Mouse (Mus musculus) heart, postnatal 14 days (tissue): ENCODE measurements around the gene Kcnk10. TPM values are rescaled to one million over a fixed set of nuclear protein-coding genes. Genes with fewer than 3 reads are reported as not detected.
"Not testable (repeated sequence)": the region's sequence is repeated elsewhere in the genome, so short reads cannot be mapped to it uniquely, and the experiment has no call there.

Experiments
- DNase-seq, 2 experiments: peaks; one replicate each; pipeline ENCODE4 v3.0.0; 2021 to 2022
- intact Hi-C: fragments of 180-260 bp; cut with DNase I; formaldehyde crosslinking; loops from one replicate; pipeline ENCODE4 v1.15.1; 2025
- long read RNA-seq, 2 experiments: library from polyadenylated mRNA; stranded (forward); transcript quantifications; one replicate each; pipeline ENCODE4 v2.0.0; 2021
- total RNA-seq, 2 experiments: library from RNA; stranded (reverse); gene quantifications; 2 replicates each; pipeline ENCODE4 v1.2.3; 2021

The Kcnk10 gene
- not detected for total RNA-seq
- long read RNA-seq, experiment 1: 0 reads
- long read RNA-seq, experiment 2: 0 reads

DNA sequence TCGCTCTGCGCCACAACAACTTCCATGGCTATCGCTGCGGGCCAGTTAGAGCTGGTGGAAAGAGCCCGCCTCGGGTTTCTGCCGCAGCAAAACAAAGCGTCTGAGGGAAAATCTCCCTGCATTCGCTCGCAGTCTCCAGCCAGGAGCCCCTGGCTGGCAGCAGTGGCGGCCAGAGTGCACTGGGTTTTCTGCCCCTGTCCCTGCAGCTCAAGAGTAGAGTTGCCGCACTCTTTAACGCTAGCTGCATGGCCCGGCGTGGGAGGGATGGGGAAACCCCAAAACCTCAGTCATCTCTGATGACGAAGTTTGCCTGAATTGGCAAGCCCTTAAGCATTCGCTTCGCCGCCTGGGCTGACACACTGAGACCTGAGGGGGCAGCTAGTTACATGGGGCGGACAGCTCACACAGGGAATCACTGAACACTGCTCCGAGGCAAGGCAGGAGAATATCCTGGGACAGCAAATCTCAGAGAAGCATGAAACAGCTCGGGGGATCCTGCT, at the start of gene Kcnk10:
Gene Kcnk10, minus strand, starts transcription at position 450 of the 500 bp plus-strand sequence.
- DNase-seq: peak in 1 of 2 experiments; percentile 7
- intact Hi-C loops: no loop called here

DNA sequence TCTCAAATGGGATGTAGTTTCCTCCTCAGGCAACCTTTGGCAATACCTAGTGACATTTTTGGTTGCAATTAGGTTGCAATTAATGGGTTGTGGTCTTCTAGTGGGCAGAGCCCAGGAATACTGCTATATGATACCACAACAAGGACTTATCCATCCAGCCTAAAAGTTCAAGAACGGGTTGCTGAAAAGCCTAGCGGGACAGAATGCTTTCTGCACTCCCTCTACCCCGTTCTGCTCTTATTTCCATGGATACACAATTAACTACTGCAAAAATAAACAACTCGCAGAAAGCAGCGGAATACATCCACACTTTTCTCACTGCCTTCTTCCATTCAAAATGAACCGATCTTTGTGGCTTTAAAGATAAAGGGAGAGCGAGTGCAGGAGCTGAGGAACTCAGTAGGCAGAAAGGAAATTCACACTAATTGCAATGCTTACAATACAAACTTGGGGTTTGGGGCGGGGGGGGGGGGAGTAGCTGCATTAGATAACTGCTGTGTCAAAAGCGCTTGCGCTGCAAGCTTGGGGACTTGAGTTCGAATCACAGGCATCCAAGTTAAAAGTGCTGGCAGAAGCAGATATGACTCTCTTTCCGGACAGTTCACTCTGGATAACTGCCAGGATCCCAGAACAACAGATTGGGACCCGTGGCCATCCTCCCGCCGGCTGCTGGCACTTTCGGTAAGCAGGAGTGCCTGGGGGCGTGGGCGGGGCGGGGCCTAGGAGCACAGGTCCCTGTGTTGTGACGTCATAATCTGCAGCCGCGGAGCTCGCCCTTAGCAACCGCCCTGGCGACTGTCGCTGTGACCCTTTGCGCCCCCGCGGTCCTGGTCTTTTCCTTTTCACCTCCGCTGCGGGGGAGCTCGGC, 49.5 kb upstream of the Kcnk10 start, which contains the start of gene Spata7:
Gene Spata7, plus strand, starts transcription at position 766 of the 868 bp plus-strand sequence.
- intact Hi-C loops: loop anchor here (10.0 kb wide), 2 partner anchors 303 to 343 kb away; no protein-coding TSS in a partner anchor
- DNase-seq: peak; percentile 78 to 82

DNA sequence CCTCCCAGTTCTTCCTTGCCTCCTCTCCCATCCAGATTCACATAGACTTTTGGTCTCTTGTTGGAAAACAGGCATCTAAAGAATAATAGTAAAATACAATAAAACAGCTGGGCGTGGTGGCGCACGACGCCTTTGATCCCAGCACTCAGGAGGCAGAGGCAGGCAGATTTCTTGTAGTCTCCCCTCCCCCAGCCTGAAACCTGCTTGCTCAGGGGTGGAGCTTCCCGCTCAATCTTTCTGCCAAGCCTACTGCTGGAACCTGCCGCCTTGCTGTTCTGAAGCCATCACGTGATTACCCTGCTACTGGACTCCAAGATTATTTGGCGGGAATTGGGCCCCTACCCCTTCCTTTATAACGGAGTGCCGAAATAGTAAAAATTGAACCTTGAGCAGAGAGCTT, 45.2 kb upstream of the Kcnk10 start:
- DNase-seq: not testable (repeated sequence)
- intact Hi-C loops: loop anchor here (10.0 kb wide), 2 partner anchors 298 to 338 kb away; no protein-coding TSS in a partner anchor

DNA sequence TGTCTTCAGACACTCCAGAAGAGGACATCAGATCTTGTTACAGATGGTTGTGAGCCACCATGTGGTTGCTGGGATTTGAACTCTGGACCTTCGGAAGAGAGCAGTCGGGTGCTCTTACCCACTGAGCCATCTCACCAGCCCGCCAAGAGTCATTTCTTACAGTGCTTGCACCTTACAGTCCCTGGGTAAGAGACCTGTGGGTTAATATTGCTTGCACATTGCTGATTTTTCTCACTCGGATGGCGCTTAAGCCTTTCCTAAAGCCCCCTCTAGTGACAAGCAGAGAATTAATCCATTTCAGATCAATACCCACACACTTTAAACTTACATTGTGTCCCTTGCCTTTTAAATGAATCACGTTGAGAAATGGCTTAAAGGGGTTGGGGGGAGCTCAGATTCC, 42.8 kb upstream of the Kcnk10 start:
- intact Hi-C loops: loop anchor here (10.0 kb wide), 2 partner anchors 296 to 336 kb away; no protein-coding TSS in a partner anchor
- not testable (repeated sequence) for DNase-seq

DNA sequence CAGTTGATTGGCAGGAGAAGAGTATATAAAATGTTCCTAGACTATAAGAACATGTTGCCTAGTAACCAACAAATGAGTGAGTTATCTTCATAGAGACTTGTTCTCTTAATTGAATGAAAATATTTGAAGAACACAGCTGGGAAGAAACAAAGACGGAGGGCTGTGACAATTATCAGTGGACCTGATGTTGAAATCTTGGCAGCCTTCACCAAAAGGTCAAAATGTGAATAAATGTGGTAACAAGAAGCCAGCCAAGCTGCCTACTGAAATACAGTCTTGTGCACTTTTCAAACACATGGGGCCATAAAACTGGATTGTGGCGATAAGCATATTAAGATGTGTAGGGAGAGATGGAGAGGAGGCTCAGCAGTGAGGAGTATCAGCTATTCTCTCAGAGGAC, 41.4 kb upstream of the Kcnk10 start:
- no peak for DNase-seq
- intact Hi-C loops: no loop called here

DNA sequence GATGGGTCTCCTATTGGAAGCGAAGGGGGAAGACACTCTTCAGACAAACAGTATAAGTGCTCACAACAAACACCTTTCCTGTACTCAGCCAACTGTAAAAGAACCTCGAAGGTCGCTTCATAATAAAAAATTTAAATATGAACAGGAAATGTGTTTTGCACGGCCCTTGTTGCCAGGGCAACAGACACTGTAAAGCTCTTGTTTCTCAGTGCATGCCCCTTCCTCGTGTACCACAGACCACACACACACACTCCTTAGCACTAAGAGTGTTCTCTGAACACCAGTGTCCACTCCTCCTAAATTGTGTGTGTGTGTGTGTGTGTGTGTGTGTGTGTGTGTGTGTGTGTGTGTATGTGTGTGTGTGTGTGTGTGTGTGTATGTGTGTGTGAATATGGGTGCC, 37.6 kb upstream of the Kcnk10 start:
- DNase-seq: no peak
- intact Hi-C loops: no loop called here

DNA sequence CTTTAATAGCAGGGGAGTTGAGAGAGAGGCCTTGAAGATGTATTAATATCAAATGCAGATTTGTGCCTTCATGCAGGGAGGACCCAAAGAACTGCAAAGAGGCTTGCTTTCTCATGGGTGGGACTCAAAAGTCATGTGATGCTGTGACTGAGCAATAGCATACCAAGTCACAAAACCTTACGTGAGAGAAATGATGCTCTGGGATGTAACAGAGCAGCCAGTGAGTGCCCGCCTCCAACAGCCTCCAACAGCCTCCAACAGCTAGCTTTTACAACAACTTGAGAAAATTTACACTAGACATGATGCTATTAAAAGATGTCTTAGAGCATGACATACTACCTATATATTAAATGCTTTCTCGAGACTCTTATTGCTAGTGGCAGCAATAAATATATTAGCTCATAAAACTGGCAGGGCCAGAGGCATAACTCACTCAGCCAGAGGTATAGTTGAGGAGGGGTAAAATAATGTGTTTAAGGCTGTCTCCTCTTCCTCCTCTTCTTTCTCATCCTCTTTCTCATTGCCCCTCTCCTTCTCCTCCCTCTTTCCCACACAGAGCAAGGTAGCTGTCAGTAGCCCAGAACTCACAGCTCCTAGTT, 36.9 kb upstream of the Kcnk10 start:
- intact Hi-C loops: no loop called here
- no peak for DNase-seq

DNA sequence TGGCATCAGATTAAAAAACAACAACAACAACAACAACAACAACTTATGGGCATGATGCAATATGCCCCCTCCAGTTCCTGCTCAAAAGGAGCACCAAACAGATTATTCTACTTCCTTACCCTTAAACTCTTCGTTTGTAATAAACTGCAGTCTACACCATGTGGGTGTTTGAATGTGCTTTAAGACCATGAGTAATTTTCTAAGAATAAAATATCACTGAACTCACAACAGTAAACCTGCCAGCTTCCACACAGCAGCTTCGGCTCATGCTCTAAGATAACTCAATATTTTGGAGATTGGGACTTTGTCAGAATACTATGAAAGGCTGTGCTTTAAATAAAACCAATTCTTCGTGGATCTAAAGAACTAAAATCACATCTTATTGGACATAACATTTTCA, 32.2 kb upstream of the Kcnk10 start:
- no peak for DNase-seq
- intact Hi-C loops: no loop called here

DNA sequence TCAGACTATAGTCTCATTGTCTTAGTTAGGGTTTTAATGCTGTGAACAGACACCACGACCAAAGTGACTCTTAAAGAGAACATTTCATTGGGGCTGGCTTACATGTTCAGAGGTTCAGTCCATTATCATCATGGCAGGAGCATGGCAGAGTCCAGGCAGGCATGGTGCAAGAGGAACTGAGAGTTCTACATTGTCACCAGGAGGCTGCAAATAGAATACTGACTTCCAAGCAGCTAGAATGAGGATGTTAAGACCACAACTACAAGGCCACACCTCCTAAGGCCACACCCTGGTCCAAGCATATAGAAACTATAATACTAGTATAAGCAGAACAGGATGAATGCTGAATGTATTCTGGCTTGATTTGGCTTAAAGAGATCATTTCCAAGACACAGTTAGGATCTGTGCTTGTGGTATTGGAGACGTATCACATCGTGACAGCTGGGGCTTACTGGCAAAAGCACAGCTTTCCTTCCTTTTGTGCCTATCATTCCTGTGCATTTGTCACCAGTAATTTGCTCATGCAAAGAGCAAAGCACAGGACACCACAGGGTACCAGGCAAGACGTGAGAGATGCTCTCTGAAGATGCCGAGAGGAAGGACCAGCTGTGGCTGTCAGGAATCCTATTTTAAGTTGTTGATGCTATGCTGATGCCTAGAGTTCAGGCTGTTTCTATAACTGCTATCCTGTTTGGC, 28.6 kb upstream of the Kcnk10 start:
- no peak for DNase-seq
- intact Hi-C loops: no loop called here

DNA sequence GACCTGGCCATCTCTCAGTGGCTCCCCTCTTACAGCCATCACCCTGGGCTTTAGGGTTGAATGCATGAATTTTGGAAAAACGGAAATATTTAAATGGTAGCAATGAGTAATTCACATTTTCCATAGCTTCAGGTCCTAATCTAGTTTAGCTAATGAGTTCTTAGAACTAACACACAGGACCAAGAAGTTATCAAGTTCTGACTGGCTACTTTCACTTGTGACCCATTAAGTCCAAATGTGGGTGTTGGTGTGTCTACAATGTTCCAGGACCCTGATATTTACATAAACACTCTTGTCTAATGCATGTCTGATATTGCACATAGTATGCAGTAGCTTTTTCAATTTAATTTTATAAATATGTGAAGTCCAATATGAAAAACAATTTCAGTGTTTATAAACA, 27.2 kb upstream of the Kcnk10 start:
- intact Hi-C loops: no loop called here
- no peak for DNase-seq

DNA sequence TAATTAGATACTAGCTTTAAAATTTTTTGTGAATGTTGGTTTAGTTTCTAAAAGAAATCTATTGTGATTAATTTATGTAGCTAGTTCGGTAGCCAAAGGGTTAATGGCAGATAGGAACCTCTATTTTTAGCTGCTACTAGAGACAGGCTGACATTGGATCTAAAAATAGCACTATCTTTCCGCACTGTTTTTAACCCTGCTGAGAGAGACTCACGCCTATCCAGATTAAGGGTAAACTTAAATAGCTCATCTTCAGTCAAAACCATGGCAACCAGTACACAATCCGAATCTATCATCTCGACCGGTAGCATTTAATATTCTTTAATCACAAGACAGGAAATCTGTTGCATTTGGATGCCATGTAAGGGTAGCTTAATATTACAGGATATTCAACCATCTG, 24.0 kb upstream of the Kcnk10 start:
- DNase-seq: no peak

DNA sequence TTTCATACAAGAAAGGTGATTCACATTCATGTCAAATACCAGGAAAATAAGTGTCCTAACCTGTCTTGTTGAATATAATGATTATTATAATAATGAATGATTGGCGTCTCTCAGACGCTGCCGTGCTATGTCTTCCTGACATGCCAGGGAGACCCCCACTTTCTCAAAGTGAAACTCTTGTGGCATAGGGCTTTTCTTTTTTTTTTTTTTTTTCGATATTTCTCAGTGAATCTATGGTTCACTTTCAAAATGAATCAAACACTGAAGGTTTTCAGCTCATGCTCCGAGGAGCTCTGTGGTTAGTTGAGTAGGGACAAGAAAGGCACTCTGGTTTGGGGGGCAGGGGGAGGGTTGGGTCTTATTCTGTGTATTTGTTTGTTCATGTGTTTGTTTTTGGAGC, 22.8 kb upstream of the Kcnk10 start:
- intact Hi-C loops: no loop called here
- DNase-seq: no peak

More for the DNA sequence above, 24.0 kb upstream of the Kcnk10 start:
- intact Hi-C loops: no loop called here

DNA sequence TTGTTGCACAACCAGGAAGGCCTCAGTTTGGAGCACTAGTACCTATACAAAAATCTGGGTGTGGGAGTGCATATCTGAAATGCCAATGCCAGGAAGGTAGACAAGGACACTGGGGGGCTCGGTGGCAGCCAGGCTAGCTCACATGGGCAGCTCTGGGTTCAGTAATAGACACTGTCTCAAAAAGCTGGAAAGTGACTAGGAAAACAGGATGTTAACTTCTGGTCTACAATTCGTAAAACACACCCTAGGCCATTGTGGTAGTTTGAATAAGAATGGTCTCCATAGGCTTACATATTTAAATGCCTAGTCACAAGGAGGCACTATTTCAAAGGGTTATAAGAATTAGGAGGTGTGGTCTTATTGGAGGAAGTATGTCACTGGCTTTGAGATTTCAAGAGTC, 12.9 kb upstream of the Kcnk10 start:
- intact Hi-C loops: loop anchor here (10.0 kb wide), 1 partner anchor 266 kb away; no protein-coding TSS in a partner anchor
- no peak for DNase-seq

DNA sequence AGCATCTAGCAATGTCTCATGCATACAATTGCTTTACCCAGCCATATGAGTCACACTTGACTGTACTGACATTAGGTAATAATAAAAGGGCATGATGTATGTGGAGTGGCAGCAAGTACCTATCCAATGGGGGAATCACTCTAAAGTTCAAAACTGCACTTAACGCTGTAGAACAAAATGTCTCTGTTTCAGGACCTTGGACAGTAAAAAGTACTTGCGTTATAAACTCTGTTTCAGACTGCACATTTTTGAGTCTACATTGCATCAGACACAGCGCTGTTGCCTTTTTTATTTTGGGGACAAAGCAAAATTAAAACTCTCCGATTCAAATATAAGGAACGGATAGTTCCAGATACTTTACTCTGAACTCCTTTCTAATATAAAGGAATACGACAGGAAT, 10.5 kb upstream of the Kcnk10 start:
- intact Hi-C loops: no loop called here
- DNase-seq: no peak

DNA sequence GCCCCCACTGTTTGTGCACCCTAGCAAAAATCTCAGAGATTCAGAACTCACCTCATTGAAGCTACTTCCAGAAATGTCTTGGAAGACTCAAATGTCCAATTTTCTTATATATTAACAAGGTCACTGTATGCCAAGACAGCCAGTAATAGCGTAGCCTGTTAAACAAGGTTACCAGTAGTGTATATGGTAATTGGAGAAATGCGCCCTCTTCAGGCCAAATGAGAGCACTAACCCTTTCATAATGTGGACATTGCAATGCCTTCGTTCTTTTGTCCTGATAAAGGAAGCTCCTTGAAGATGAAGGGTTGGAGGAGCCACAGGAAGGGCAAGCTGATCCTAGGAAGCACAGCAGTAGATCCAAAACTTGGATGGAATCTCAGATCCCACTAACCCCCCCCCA, 7.2 kb upstream of the Kcnk10 start:
- intact Hi-C loops: no loop called here
- DNase-seq: no peak

DNA sequence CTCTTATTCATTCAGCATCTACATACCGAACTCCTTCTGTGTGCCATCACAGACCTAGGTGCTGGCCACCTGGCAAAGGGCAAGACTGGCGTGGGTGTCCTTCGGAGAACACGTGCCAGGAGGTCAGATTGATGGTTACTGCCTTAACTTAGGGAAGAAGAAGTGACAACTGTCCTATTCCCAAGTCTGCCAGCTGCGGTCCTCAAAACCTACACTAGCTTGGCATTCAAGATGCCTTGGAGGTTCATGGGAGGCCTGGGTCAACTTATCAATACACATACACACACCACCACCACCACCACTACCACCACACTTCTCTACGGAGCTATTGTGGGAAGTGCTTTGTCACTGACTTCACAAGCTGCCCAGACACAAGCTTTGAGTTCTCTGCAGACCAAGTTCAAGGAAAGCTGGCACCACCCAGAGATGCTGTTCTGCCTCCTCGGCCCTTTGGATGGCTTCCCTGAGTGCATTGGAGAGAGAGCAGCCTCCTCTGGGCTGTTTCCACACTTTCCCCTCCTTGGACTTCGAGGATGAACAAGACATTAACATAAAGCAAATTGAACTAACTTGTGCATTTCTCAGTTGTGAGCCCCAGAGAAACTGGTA, 2.1 kb downstream of the Kcnk10 start:
- intact Hi-C loops: no loop called here
- DNase-seq: no peak

DNA sequence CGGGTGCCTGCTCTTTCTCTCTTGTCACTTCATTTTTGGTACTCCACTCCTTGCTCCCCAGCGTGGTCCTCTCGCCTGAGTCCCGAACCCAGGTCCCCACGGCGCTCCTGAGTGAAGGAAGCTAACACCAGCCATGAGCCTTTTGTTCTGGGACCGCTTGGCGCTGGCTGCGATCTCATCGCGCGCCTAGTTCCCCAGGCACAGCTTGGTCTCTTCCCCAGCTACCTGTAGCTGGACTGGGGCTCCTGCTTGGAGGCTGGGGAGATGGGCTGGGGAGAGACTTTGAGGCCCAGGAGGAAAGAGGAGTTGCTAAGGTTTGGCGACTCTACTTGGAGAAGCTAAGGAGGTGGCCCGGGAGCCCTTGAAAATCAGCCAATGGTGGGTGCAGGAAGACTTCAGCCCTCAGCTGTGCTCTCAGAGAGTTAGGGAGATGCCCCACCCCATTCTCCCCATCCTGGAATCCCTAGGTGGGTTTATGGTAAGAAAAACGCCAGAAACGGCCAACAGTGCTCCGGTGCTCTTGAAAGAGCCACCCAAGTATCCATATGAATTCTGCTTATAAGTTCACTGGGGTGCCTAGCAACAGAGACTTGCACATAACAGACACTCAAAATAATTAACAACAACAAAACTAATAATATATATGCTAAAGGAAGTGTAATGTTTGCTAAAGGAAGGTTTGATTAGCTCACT, 2.8 kb downstream of the Kcnk10 start:
- DNase-seq: no peak
- intact Hi-C loops: no loop called here

DNA sequence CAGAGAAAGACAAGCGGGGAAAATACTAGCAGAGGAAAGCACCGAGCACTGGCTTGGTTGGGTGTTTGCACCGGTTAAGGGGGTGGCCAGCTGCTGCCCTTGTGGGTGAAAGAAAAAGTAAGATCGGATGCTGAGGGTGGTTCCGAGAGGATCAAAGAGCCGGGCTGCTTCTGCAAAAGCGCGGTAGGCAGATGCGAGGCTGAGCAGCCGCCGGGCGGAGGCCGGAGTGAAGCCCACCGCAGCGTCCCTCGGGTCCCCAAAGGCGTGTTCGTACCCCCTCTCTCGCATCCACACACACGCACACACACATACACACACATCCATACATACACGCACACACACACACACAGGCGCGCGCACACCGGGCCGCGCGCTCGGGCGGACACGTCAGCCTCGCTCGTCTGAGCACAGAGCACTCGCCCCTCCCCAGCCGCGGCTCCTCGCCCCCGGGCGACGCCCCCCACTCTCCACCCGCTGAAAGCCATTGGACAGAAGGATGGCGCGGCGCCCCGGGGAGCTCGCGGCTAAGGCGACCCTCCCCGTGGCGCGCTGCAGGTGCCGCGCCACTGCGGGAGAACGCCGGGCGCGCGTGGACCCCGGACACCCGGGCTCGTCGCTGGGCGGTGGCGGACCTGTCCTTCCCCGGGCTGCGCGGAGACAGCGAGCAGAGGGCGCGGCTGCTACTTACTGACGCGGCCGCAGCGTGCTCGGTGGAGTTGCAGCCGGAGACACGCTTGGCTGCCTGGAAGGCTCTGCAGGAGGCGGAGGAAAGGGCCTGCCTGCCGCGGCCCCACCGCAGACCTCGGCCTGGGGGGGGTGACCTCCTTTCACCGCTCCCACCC, 3.5 kb downstream of the Kcnk10 start:
- intact Hi-C loops: no loop called here
- peak; percentile 11 to 17 for DNase-seq
